Mouse (Mus musculus) heart, embryonic 13.5 days (tissue): ENCODE data around the gene Gnai1. TPM values are rescaled to one million over a fixed set of nuclear protein-coding genes. Genes with fewer than 3 reads are reported as not detected.

Experiments
- ATAC-seq: fragments of 200-750 bp; cut with Nextera tagmentation; 2 replicates; pipeline ENCODE4 v1.8.0; 2017; ENCODE audit warnings: moderate TSS enrichment; ENCODE audit not compliant: insufficient number of reproducible peaks, low FRiP score, low TSS enrichment; ENCODE audit errors: extremely low read depth
- H3K27ac ChIP-seq: fragments of 300-500 bp; sonication (generic); replicated peaks from 2 replicates; pipeline ENCODE4 v1.5.1; 2015; ENCODE audit warnings: moderate library complexity, mild to moderate bottlenecking, inconsistent platforms
- H3K27me3 ChIP-seq: fragments of 300-500 bp; sonication (generic); replicated peaks from 2 replicates; pipeline ENCODE4 v1.6.1; 2015; ENCODE audit warnings: mild to moderate bottlenecking, inconsistent platforms
- H3K36me3 ChIP-seq: fragments of 300-500 bp; sonication (generic); 2 replicates; pipeline ENCODE4 v1.6.1; 2015; ENCODE audit warnings: mild to moderate bottlenecking, inconsistent platforms
- H3K4me1 ChIP-seq: fragments of 300-500 bp; sonication (generic); 2 replicates; pipeline ENCODE4 v1.6.1; 2015; ENCODE audit warnings: inconsistent platforms
- H3K4me2 ChIP-seq: fragments of 300-500 bp; sonication (generic); 2 replicates; pipeline ENCODE4 v1.6.1; 2015; ENCODE audit warnings: inconsistent platforms, mild to moderate bottlenecking, moderate library complexity
- H3K4me3 ChIP-seq: fragments of 300-500 bp; sonication (generic); 2 replicates; pipeline ENCODE4 v1.5.1; 2015; ENCODE audit warnings: moderate library complexity, mild to moderate bottlenecking, inconsistent platforms
- H3K9ac ChIP-seq: fragments of 300-500 bp; sonication (generic); 2 replicates; pipeline ENCODE4 v1.6.1; 2015; ENCODE audit warnings: inconsistent platforms, mild to moderate bottlenecking, moderate library complexity
- H3K9me3 ChIP-seq: fragments of 300-500 bp; sonication (generic); 2 replicates; pipeline ENCODE4 v1.6.1; 2016; ENCODE audit warnings: inconsistent platforms
- WGBS: fragments of 180-500 bp; shearing (Covaris S2); methylation state at CpG from one replicate; pipeline ENCODE4 v1.1.7; 2015; ENCODE audit warnings: mixed read lengths; 5-methylcytosine and 5-hydroxymethylcytosine counted together
- polyA plus RNA-seq: library from polyadenylated mRNA; unstranded; fragments of >200 nt; fragmentation: Nextera tagmentation; extraction: Ambion mirVana; gene quantifications from 2 replicates; pipeline ENCODE4 v1.2.1, GENCODE M21; 2015

Gene Gnai1
- polyA plus RNA-seq, 1 experiment from 2014 or later: 22.0 TPM

GRCm38 (mm10) chr5:18282095-18282494 lies 78.1 kb downstream of the Gnai1 start:
- Histone ChIP-seq H3K36me3 (peaks cover 9% of the 10 kb centered on the region), H3K9me3 (no peaks in the 10 kb centered on the region), H3K4me3 (no peak overlapping the region), H3K27me3 (no peaks in the 10 kb centered on the region), H3K4me2 (no peak overlapping the region), H3K4me1 (no peaks in the 10 kb centered on the region), H3K9ac (no peak overlapping the region), H3K27ac (no peak overlapping the region)
- ATAC-seq: no peak
- 81% methylated on average over 3 of the region's 3 CpGs for WGBS

GRCm38 (mm10) chr5:18274352-18274940 lies 85.7 kb downstream of the Gnai1 start:
- WGBS: 86% methylated on average over 7 of the region's 7 CpGs

GRCm38 (mm10) chr5:18273291-18274284 lies 86.6 kb downstream of the Gnai1 start:
- Histone ChIP-seq H3K27me3 (no peaks in the 10 kb centered on the region), H3K9me3 (no peaks in the 10 kb centered on the region), H3K9ac (no peak overlapping the region), H3K4me3 (no peak overlapping the region), H3K36me3 (peaks cover 21% of the 10 kb centered on the region), H3K27ac (no peak overlapping the region), H3K4me2 (no peak overlapping the region), H3K4me1 (no peaks in the 10 kb centered on the region)
- no peak for ATAC-seq
- 81% methylated on average over 11 of the region's 11 CpGs for WGBS

More at GRCm38 (mm10) chr5:18274352-18274940, 85.7 kb downstream of the Gnai1 start:
- Histone ChIP-seq H3K27ac (no peak overlapping the region), H3K4me3 (no peak overlapping the region), H3K36me3 (peaks cover 21% of the 10 kb centered on the region), H3K4me2 (no peak overlapping the region), H3K9me3 (no peaks in the 10 kb centered on the region), H3K4me1 (no peaks in the 10 kb centered on the region), H3K27me3 (no peaks in the 10 kb centered on the region), H3K9ac (no peak overlapping the region)
- ATAC-seq: no peak

GRCm38 (mm10) chr5:18250379-18251017 lies 109.7 kb downstream of the Gnai1 start:
- Histone ChIP-seq H3K36me3 (no peaks in the 10 kb centered on the region), H3K4me2 (no peak overlapping the region), H3K27me3 (no peaks in the 10 kb centered on the region), H3K4me1 (no peaks in the 10 kb centered on the region), H3K4me3 (no peak overlapping the region), H3K9me3 (no peaks in the 10 kb centered on the region), H3K27ac (no peak overlapping the region), H3K9ac (no peak overlapping the region)
- WGBS: 71% methylated on average over 5 of the region's 5 CpGs
- ATAC-seq: no peak

GRCm38 (mm10) chr5:18249132-18249531 lies 111.0 kb downstream of the Gnai1 start:
- Histone ChIP-seq H3K27me3 (no peaks in the 10 kb centered on the region), H3K9ac (no peak overlapping the region), H3K4me1 (no peaks in the 10 kb centered on the region), H3K36me3 (no peaks in the 10 kb centered on the region), H3K4me2 (no peak overlapping the region), H3K4me3 (no peak overlapping the region), H3K9me3 (no peaks in the 10 kb centered on the region), H3K27ac (no peak overlapping the region)
- no peak for ATAC-seq
- 75% methylated on average over 5 of the region's 5 CpGs for WGBS

DNA sequence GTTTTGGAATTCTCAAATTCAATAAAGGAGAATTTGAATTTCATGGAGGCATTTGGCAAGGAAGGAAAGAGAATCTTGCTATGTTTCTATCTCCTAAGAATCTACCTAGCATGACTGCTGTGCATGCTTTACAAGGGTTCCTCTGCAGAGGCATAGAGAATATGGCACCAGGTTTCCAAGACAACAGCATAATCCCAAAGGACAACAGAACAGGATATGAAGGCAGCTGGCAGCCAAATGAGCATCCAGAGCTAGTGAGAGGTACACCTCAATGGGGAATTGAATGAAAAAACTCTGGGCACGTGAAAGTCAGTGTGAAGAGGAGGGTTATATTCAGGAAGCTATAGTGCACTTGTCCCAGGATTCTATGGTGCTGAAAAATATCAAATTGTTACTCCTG lies 130.8 kb downstream of the Gnai1 start:
- H3K4me3 ChIP-seq: no peak overlapping the region
- H3K4me2 ChIP-seq: no peak overlapping the region
- H3K4me1 ChIP-seq: no peaks in the 10 kb centered on the region
- no peak for ATAC-seq
- no peak overlapping the region for H3K27ac ChIP-seq
- 67% methylated on average over 1 of the region's 1 CpGs for WGBS
- no peaks in the 10 kb centered on the region for H3K36me3 ChIP-seq
- H3K9me3 ChIP-seq: no peaks in the 10 kb centered on the region
- no peaks in the 10 kb centered on the region for H3K27me3 ChIP-seq
- H3K9ac ChIP-seq: no peak overlapping the region

GRCm38 (mm10) chr5:18228866-18229265 lies 131.3 kb downstream of the Gnai1 start:
- Histone ChIP-seq H3K36me3 (no peaks in the 10 kb centered on the region), H3K4me2 (no peak overlapping the region), H3K27ac (no peak overlapping the region), H3K4me3 (no peak overlapping the region), H3K9me3 (no peaks in the 10 kb centered on the region), H3K9ac (no peak overlapping the region), H3K27me3 (no peaks in the 10 kb centered on the region), H3K4me1 (no peaks in the 10 kb centered on the region)
- no peak for ATAC-seq
- WGBS: 64% methylated on average over 7 of the region's 7 CpGs

DNA sequence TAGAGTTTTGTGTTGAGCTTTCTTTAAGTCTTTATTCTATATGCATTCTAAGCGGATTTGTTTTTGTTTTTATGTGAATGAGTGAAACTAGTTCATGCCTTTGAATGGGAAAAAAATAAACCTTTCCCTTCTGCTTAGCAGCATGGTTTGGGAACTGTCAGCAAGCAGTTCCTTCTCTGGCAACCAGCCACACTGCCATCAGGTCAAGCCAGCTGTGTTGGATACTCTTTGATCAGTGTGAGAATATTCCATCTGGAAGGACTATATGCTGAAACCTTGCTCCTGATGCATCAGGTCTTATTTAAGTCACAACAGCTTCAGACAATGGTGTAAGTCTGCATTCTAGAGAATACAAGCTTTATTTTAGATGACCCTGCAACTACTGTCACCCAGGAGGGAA lies 139.3 kb downstream of the Gnai1 start:
- WGBS: 34% methylated on average over 1 of the region's 1 CpGs
- no peak for ATAC-seq
- H3K9ac ChIP-seq: no peak overlapping the region
- H3K27ac ChIP-seq: no peak overlapping the region
- H3K4me2 ChIP-seq: no peak overlapping the region
- no peak overlapping the region for H3K4me3 ChIP-seq
- no peaks in the 10 kb centered on the region for H3K9me3 ChIP-seq
- H3K27me3 ChIP-seq: no peaks in the 10 kb centered on the region
- H3K36me3 ChIP-seq: no peaks in the 10 kb centered on the region
- no peaks in the 10 kb centered on the region for H3K4me1 ChIP-seq

- WGBS: 71% methylated on average over 2 of the region's 2 CpGs
- Histone ChIP-seq H3K4me1 (no peaks in the 10 kb centered on the region), H3K9ac (no peak overlapping the region), H3K36me3 (no peaks in the 10 kb centered on the region), H3K4me3 (no peak overlapping the region), H3K9me3 (no peaks in the 10 kb centered on the region), H3K27me3 (no peaks in the 10 kb centered on the region), H3K4me2 (no peak overlapping the region), H3K27ac (no peak overlapping the region)
- ATAC-seq: no peak
Measured at GRCm38 (mm10) chr5:18218292-18218691, 141.9 kb downstream of the Gnai1 start.

- Histone ChIP-seq H3K36me3 (no peaks in the 10 kb centered on the region), H3K27me3 (no peaks in the 10 kb centered on the region), H3K4me1 (no peaks in the 10 kb centered on the region), H3K9ac (no peak overlapping the region), H3K4me3 (no peak overlapping the region), H3K4me2 (no peak overlapping the region), H3K9me3 (no peaks in the 10 kb centered on the region), H3K27ac (no peak overlapping the region)
- ATAC-seq: no peak
Measured at GRCm38 (mm10) chr5:18217856-18218255, 142.3 kb downstream of the Gnai1 start.
